In the genomic region with DNA sequence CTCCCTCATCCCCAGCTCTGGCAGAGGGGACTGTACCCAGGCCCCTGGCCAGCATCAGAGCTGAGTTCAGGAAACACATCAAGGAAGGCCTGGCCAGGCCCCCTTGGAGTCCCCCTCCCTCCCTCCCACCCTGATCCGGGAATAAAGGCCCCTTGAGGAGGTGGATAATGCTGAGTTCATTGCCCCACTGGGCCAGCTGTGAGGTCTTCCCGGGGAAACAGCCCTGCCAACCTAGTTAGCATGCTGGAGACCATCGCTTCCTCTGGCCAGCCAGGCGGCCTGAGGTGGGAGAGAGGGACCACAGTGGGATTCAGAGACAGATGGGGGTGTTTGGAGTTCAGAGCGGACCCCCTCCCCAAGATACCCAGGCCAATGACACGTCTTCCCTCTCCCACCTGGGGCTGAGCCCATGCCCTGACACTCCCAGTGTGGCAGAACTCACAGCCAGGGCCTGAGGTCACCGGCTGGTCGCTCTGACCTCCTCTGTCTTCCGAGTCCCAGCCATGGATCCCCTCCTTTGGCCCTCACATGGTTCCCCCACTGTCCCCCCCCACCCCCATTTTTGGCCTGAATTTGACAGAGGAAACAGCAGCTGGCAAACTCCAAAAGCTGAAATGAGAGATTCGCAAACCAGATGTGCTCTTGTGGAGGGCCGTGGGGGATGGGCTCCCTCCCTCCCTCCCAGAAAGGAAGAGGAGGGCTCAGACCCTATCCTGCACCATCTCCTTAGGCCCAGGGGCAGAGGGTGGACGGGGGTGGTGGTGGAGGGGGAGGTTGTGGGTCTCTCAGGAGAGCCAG, we compare ENCODE assay signal across 9 mouse cellular contexts. TPM values are rescaled to one million over a fixed set of nuclear protein-coding genes. Genes with fewer than 3 reads are reported as not detected.
DNase-seq lines count a peak whose midpoint lies in the region; ATAC-seq lines count a peak whose summit lies in the region.
"Had no signal": no experiment of that assay in that cellular context is flagged by ENCODE, and none has a peak within 500 bp of the region (broad histone marks: within the 10 kb centered on the region; RNA-seq: fewer than 3 reads in every experiment).

No protein-coding gene starts in this region.

- DNase-seq in heart, adult 11 months: peak; percentile 97
- no peak for DNase-seq in heart, adult 9 months (ENCODE audit: low spot score in 2 of 2)
- DNase-seq in brain, adult 2 months (ENCODE audit: low read depth, low spot score): peak; percentile 57
- DNase-seq in gastrocnemius, postnatal 14 days: peak; percentile 54
- DNase-seq in frontal cortex, postnatal 25 days (ENCODE audit: low spot score in 2 of 2): no peak
- DNase-seq in ovary, postnatal 14 days (ENCODE audit: low spot score): no peak
- DNase-seq in left cerebral cortex, postnatal 36 days (ENCODE audit: low spot score in 2 of 2): no peak

- peaks cover 78% of the 10 kb centered on the region for H3K4me1 ChIP-seq in liver, embryonic 12.5 days

- H3K4me2 ChIP-seq in liver, embryonic 12.5 days: no peak overlapping the region

- no peak overlapping the region for H3K27ac ChIP-seq in liver, embryonic 12.5 days

- peaks cover 71% of the 10 kb centered on the region for H3K27me3 ChIP-seq in liver, embryonic 12.5 days (replicated peaks)

- H3K4me3 ChIP-seq in liver, embryonic 12.5 days: no peak overlapping the region
- H3K4me3 ChIP-seq: megakaryocyte, embryonic 14.5 days had no signal

- peaks cover 25% of the 10 kb centered on the region for H3K36me3 ChIP-seq in liver, embryonic 12.5 days

- no peak for ATAC-seq in liver, embryonic 12.5 days

- intact Hi-C loops in gastrocnemius, postnatal 14 days (cut with DNase I; ENCODE audit: low total_unique reads): no loop called here
- intact Hi-C loops in left cerebral cortex, postnatal 36 days (cut with DNase I): loop anchor here (2.0 kb wide), 1 partner anchor 14 kb away; no protein-coding TSS in a partner anchor

- H3K9me3 ChIP-seq in liver, embryonic 12.5 days (replicated peaks): no peaks in the 10 kb centered on the region

- WGBS in liver, embryonic 12.5 days (ENCODE audit: insufficient replicate concordance): 22% methylated on average over 12 of the region's 12 CpGs

- peak overlapping the region; percentile 18; the same call in 1 of the 2 replicates for H3K9ac ChIP-seq in liver, embryonic 12.5 days

RNA-seq across cellular contexts. Expression of a gene that starts 6.5 kb away (rescaled TPM):
- 100 to 1,000 TPM in 1 of 2 experiments, 10 to 100 TPM in 1; 73.8 to 101 TPM for total RNA-seq in gastrocnemius, postnatal 14 days (2021)
- polyA plus RNA-seq in liver, embryonic 12.5 days (2016; fragmentation: Nextera tagmentation; extraction: Ambion mirVana): 22.8 and 26.5 TPM in 2 replicates
- total RNA-seq in left cerebral cortex, postnatal 36 days (2021): 100 to 1,000 TPM; 285 to 320 TPM

RNA-seq across cellular contexts. Expression of a gene that starts 28.4 kb away (rescaled TPM):
- 10 to 100 TPM; 16.1 to 16.6 TPM for total RNA-seq in gastrocnemius, postnatal 14 days (2021)
- 19.2 and 19.4 TPM in 2 replicates for polyA plus RNA-seq in liver, embryonic 12.5 days (2016; fragmentation: Nextera tagmentation; extraction: Ambion mirVana)
- 10 to 100 TPM in 1 of 2 experiments, 1 to 10 TPM in 1; 9.0 to 12.7 TPM for total RNA-seq in left cerebral cortex, postnatal 36 days (2021)

RNA-seq across cellular contexts. Expression of a gene that starts 52.3 kb away (rescaled TPM):
- total RNA-seq in gastrocnemius, postnatal 14 days (2021): 1 to 10 TPM; 2.3 to 2.7 TPM
- 7.0 and 8.0 TPM in 2 replicates for polyA plus RNA-seq in liver, embryonic 12.5 days (2016; fragmentation: Nextera tagmentation; extraction: Ambion mirVana)
- total RNA-seq in left cerebral cortex, postnatal 36 days (2021): 1 to 10 TPM; 3.5 to 3.9 TPM

RNA-seq across cellular contexts. Expression of a gene that starts 53.9 kb away (rescaled TPM):
- 1 to 10 TPM; 4.9 to 5.5 TPM for total RNA-seq in gastrocnemius, postnatal 14 days (2021)
- polyA plus RNA-seq in liver, embryonic 12.5 days (2016; fragmentation: Nextera tagmentation; extraction: Ambion mirVana): 2.6 and 3.4 TPM in 2 replicates
- 10 to 100 TPM; 39.7 to 40.5 TPM for total RNA-seq in left cerebral cortex, postnatal 36 days (2021)

Comparison
In these comparisons a context has a peak if more than half of its experiments do, and no peak if none do; other contexts are left out.
1. DNase-seq: peak in heart, adult 11 months (single experiment), brain, adult 2 months (single experiment) and gastrocnemius, postnatal 14 days (single experiment); none in heart, adult 9 months (0 of 2), frontal cortex, postnatal 25 days (0 of 2), ovary, postnatal 14 days (single experiment) and left cerebral cortex, postnatal 36 days (0 of 2).